Mouse (Mus musculus) spleen, embryonic (tissue): ENCODE measurements around the gene Zfand3.

Source experiments
- CTCF ChIA-PET: fragments of 350-600 bp; sonication (Branson Sonifier 250); formaldehyde crosslinking; loops from one replicate; lab custom pipeline; 2022; lab: Charles Lee

Zfand3 gene

GRCm38 (mm10) chr17:30146555-30146954 is 142.0 kb downstream of the Zfand3 start:
- CTCF ChIA-PET, result interaction anchor here (0.6 kb wide), 1 partner anchor 229 kb away, joined by 3 read pairs; no protein-coding TSS in a partner anchor

- CTCF ChIA-PET, result no interaction called here
Observed at GRCm38 (mm10) chr17:30147897-30148296, 143.4 kb downstream of the Zfand3 start.

DNA sequence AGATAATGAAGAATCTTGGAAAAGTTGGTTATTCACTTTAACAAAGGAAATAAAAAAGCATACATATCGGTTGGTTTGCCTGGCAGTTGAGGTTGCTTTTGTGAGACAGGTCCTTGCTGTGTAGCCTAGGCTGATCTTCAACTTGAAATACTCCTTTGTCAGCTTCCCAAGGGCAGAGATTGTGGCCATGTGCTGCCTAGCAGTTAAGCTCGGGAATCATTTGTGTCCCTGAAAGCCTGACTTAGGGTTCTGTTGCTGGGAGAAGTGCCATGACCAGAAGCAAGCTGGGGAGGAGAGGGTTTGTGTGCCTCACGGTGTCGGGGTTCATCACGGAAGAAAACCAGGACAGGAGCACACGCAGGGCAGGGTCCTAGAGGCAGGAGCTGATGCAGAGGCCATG is 143.8 kb downstream of the Zfand3 start:
- CTCF ChIA-PET, result no interaction called here

DNA sequence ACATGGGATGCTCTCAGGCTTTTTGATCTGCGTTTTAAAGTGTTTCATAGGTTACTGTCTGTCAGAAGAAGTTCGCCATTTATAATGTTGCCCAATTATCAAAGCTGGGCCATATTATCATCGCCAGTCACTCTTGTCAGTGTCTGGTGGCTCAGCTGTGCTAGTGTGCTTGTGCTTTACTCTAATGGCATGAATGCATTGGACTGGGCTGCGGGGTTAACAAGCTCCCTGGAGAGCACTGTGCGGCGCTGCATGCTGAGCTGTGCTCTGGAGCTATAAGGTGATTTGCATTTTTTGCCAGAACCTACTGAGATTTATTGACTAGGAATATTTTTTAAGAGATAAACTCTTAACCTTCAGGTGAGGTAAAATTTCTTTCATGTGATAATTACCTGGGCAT is 145.4 kb downstream of the Zfand3 start:
- CTCF ChIA-PET, result no interaction called here

DNA sequence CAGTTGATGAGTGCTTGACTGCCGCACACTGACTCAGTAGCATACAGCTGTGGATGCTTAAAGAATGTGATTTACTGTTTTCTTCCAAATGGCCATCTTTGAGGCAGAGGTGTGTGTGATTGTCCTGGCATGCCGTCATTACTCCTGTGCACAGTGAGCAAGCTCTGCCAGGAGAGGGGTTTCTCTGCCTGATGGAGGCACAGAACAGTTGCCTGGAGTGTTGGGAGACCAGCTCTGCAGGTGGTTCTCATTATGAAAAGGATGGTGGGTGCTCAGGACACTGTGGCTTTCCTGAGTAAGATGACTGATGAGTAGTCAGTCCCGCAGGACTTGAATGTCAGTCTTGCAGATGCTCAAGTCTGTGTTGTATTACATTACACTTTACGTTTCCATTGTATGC is 149.6 kb downstream of the Zfand3 start:
- CTCF ChIA-PET, result no interaction called here

GRCm38 (mm10) chr17:30154861-30155260 is 150.3 kb downstream of the Zfand3 start:
- CTCF ChIA-PET, result no interaction called here

DNA sequence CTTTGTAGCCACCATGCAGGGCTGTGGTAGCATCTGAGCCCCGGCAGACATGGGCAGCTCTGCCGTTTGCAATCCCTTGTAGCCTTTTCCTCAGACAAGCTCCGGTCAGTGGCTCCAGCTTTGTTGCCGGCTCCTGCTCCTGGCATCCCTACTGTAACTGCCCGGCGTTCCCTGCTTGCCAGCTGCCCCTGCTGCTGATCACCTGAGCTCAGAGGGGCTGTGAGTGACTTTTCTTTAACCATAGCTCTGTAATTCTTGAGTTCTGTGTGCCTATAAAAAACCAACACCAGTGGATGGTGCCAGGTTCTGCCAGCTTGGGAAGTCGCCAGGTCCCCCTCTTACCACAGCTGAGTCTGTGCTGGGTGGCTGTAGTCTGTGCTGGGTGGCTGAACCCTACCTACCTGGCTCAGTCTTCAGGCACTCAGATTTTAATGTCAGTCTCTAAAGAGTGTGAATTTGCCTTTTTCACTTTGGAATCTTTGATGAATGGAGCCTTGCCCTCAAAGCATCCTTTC is 150.9 kb downstream of the Zfand3 start:
- CTCF ChIA-PET, result no interaction called here

DNA sequence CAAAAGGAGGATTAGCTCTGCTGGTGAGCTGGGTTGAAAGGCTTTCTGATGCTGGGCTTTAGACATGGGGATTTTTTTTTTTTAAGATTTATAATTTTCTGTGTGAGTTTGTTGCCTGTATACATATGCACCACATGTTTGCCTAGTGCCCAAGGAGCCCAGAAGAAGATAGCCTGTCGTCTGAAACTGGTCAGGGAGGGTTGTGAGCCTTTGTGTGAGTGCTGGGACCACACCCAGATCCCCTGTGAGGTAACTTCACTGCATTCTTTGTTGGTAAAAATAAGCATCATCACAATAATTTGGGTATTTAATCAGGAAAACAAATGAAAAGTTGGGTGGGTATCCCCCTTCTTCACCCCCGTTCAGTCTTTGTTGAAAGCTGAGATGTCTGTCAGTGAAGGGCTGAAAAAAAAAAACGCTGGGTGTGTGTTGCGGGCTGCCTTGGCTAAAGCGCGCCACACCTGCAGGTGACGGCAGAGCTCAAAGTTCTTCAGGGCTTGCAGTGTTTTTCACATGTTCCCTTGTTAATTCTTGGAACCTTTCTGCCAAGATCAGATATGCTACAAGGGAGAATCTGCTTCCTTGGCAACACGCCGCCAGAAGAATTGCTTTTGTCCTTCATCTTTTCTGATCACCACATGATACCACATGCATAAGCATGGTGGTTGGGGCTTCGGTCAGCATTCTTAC is 154.0 kb downstream of the Zfand3 start:
- CTCF ChIA-PET, result interaction anchor here (0.6 kb wide), 1 partner anchor 919 kb away, joined by 3 read pairs; no protein-coding TSS in a partner anchor

- CTCF ChIA-PET, result no interaction called here
Observed at GRCm38 (mm10) chr17:30159341-30159740, 154.8 kb downstream of the Zfand3 start.

- CTCF ChIA-PET, result no interaction called here
Observed at GRCm38 (mm10) chr17:30160823-30161432, 156.4 kb downstream of the Zfand3 start.

- CTCF ChIA-PET, result interaction anchor here (0.5 to 0.6 kb wide), 2 partner anchors 34 to 502 kb away, joined by 6 to 11 read pairs; no protein-coding TSS in a partner anchor
Observed at GRCm38 (mm10) chr17:30162983-30163382, 158.4 kb downstream of the Zfand3 start.

DNA sequence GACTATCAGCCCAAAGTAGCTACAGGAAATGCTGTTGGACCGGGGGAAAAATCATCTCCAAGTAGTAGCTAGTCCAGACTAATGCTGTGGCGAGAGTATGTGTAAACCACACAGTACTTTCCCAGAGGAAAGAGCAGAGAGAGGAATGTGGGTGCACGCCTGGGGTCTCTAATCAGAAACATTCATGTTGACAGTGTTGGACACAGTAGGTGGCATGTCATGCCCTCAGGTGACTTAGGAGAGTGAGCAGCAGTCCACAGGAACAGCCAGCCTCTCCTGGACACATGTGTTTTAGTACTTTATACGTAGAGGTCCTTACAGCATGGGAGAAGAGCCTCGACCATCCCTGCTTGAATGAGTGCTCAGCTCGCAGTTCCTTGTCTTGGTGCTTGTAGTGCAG is 159.3 kb downstream of the Zfand3 start:
- CTCF ChIA-PET, result no interaction called here

- CTCF ChIA-PET, result no interaction called here
Observed at GRCm38 (mm10) chr17:30164818-30165217, 160.3 kb downstream of the Zfand3 start.

DNA sequence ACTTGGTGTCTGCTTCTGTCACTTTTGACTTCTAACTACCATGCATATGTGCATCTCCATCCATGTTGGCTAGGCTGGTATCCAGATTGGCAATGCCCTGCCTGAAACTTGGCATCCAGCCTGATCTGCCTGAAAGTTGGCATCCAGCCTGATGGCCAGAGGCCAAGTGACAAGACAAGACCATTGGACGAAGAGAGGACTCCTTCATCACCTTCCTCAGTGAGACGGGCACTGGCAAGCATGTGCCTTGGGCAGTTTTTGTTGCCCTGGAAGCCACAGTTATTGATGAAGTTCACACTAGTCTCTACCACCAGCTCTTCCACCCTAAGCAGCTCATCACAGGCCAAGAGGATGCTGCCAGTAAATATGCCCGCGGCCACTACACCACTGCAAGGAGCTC is 172.9 kb downstream of the Zfand3 start:
- CTCF ChIA-PET, result no interaction called here

- CTCF ChIA-PET, result interaction anchor here (0.6 kb wide), 1 partner anchor 1064 kb away, joined by 3 read pairs; no protein-coding TSS in a partner anchor
Observed at GRCm38 (mm10) chr17:30178402-30178801, 173.9 kb downstream of the Zfand3 start.

GRCm38 (mm10) chr17:30180197-30180596 is 175.7 kb downstream of the Zfand3 start:
- CTCF ChIA-PET, result no interaction called here

- CTCF ChIA-PET, result interaction anchor here (0.7 kb wide), 1 partner anchor 70 kb away, joined by 3 read pairs; no protein-coding TSS in a partner anchor
Observed at GRCm38 (mm10) chr17:30181554-30181953, 177.0 kb downstream of the Zfand3 start.

DNA sequence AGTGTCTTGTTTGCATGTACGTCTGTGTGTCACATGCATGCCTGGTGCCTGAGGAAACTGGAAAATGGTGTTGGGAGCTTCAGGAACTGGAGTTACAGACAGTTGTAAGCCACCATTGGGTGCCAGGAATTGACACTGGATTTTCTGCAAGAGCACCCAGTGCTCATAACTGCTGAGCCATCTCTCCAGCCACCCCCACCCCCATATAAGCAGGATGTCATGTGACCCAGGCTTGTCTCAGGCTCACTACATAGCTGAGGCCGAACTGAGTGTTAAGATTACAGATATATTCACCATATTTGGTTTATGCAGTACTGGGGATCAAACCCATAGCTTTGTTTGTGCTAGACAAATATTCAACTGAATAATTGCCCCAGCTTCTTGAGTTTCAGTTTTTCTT is 177.5 kb downstream of the Zfand3 start:
- CTCF ChIA-PET, result no interaction called here

DNA sequence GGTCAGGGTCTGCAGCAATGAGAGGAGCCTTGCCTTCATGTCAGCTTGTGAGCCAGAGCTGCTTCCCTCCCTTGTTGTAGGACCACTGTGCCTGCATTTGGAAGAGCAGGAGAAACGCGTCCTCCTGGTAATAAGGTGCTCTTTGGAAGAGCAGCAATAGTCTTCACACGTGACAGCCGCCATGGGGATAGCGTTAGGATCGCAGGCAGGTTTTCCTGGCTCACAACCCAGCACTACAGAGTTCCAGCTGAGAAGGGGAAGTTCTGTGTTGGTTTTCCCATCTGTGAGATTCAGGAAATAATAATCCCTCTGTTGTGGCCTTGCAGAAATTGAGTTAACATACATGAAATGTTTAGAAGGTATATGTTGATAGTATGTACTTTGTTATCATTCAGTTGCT is 179.0 kb downstream of the Zfand3 start:
- CTCF ChIA-PET, result no interaction called here

DNA sequence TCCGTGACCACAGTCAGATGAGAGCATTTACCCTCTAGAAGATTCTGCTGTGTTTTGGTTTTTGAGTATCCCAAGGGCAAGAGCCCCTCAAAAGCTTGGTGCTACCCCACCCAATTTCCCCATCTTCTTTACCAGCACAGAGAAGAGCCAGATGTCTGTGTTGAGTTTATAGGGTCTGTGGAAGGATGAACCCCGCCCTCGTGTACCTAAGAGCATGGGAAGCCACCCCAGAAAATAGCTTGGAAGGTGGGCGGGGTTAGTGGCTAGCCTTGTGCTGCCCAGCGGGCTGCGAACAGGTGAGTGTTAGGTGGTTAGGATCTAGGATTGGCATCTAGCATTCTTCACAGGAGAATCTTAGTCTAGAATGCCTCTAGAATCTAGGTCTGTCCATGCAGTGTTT is 182.6 kb downstream of the Zfand3 start:
- CTCF ChIA-PET, result no interaction called here

DNA sequence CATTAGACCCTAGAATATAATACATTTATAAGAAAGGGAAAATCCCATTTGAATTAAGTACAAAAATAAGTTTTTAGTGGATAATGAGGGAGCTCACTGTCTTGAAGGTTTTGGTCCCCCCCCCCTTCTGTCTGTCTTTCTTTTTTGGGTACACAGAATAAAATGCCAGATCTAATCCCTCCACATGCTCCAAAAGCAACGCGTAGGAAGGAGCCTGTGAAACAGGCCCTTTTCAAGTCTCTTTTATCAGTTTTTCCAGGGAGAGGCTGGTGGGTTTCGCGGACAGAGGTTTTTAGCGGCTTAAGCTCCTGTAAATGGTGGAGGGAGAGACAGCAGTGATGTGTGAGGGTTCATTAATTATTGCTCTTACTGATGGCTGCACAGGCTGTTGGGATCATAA is 183.0 kb downstream of the Zfand3 start:
- CTCF ChIA-PET, result no interaction called here

- CTCF ChIA-PET, result no interaction called here
Observed at GRCm38 (mm10) chr17:30188031-30188981, 183.8 kb downstream of the Zfand3 start.
